Mouse (Mus musculus): ENCODE measurements around the gene Gm20441.
"Not testable (repeated sequence)": the region's sequence is repeated elsewhere in the genome, so short reads cannot be mapped to it uniquely, and the experiment has no call there.

Gene Gm20441

GRCm38 (mm10) chr10:75779206-75780174 lies 1.3 kb downstream of the Gm20441 start:
- no peak for ATAC-seq (ENCODE audit: low TSS enrichment)

- ATAC-seq (ENCODE audit: low TSS enrichment) = no peak
These were observed 2.9 kb downstream of the Gm20441 start for GRCm38 (mm10) chr10:75777885-75778284.

- ATAC-seq (ENCODE audit: low TSS enrichment) = no peak
These were observed 4.2 kb downstream of the Gm20441 start for GRCm38 (mm10) chr10:75776562-75776961.

GRCm38 (mm10) chr10:75774587-75774986 lies 6.2 kb downstream of the Gm20441 start:
- no peak for ATAC-seq (ENCODE audit: low TSS enrichment)

GRCm38 (mm10) chr10:75774102-75774501 lies 6.7 kb downstream of the Gm20441 start:
- no peak for ATAC-seq (ENCODE audit: low TSS enrichment)

GRCm38 (mm10) chr10:75772795-75773664 lies 7.7 kb downstream of the Gm20441 start, which contains the start of gene Ddt:
Ddt (minus strand) TSS chr10:75773414.
- ATAC-seq (ENCODE audit: low TSS enrichment) = peak; percentile 95

GRCm38 (mm10) chr10:75767756-75768155 lies 13.0 kb downstream of the Gm20441 start:
- not testable (repeated sequence) for ATAC-seq (ENCODE audit: low TSS enrichment)

GRCm38 (mm10) chr10:75766856-75767255 lies 13.9 kb downstream of the Gm20441 start:
- ATAC-seq (ENCODE audit: low TSS enrichment) = no peak

GRCm38 (mm10) chr10:75764519-75765473 lies 16.0 kb downstream of the Gm20441 start:
- peak; percentile 14; the same call in 1 of the 2 replicates for ATAC-seq (ENCODE audit: low TSS enrichment)

- peak; percentile 100 for ATAC-seq (ENCODE audit: low TSS enrichment)
These were observed 16.9 kb downstream of the Gm20441 start, which contains the start of gene Cabin1 for GRCm38 (mm10) chr10:75763682-75764518. Cabin1 (minus strand) TSS chr10:75764341.

- no peak for ATAC-seq (ENCODE audit: low TSS enrichment)
These were observed 18.3 kb downstream of the Gm20441 start for GRCm38 (mm10) chr10:75762413-75762812.

- ATAC-seq (ENCODE audit: low TSS enrichment) = no peak
These were observed 20.4 kb downstream of the Gm20441 start for GRCm38 (mm10) chr10:75760311-75760710.

- no peak for ATAC-seq (ENCODE audit: low TSS enrichment)
These were observed 24.0 kb downstream of the Gm20441 start for GRCm38 (mm10) chr10:75756719-75757118.

- ATAC-seq (ENCODE audit: low TSS enrichment) = peak; percentile 81
These were observed 36.7 kb downstream of the Gm20441 start for GRCm38 (mm10) chr10:75744017-75744416.

GRCm38 (mm10) chr10:75743369-75743768 lies 37.4 kb downstream of the Gm20441 start:
- ATAC-seq (ENCODE audit: low TSS enrichment) = peak; percentile 83

- no peak for ATAC-seq (ENCODE audit: low TSS enrichment)
These were observed 39.9 kb downstream of the Gm20441 start for GRCm38 (mm10) chr10:75740866-75741265.

- no peak for ATAC-seq (ENCODE audit: low TSS enrichment)
These were observed 55.3 kb downstream of the Gm20441 start for GRCm38 (mm10) chr10:75725449-75725848.
